Mouse (Mus musculus) spleen, adult 2 months (tissue): Measurements from ENCODE around the gene Hikeshi.

Experiments
- CTCF ChIP-seq: fragments of 200-500 bp; IDR thresholded peaks from 2 replicates; pipeline ENCODE4 v1.5.1; 2011; ENCODE audit warnings: mild to moderate bottlenecking, inconsistent platforms; ENCODE audit not compliant: insufficient read depth, insufficient read length, insufficient replicate concordance; ENCODE audit errors: extremely low read depth
- POLR2A ChIP-seq: fragments of 200-500 bp; IDR thresholded peaks from 2 replicates; pipeline ENCODE4 v1.6.1; 2011; ENCODE audit warnings: low read depth, low read length, inconsistent platforms

DNA sequence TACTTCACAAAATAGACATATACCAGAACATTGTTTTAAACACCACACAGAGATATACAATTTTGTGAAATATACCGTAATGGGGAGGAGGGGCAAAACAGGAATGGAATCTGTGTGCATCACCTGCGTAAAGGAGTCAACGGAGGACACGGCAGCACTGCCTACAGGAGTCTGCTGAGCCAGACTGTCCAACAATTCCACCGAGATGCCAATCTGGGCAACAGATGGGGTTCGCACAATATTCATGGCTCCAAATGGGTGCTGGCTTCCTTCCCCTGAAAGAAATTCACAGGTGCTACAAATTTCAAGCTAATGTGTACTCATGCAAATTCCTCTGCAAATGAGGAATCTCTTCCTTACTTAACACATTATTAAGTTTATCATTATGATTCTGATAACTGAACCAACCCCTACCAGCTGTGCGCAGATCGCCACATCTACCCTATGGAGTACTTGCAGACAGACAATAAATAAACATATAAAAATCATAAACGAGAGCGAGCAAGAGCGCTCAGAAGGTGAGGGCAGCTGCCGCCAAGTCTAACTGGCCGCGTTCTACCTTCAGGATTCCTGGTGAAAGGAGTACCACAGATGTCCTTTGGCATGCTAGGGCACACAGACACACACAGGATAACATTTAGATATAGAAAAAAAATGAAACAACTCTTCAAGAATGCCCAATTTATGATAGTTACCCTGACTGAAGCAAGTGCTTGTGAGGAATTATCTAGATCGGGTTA lies 17.4 kb downstream of the Hikeshi start:
- TF ChIP-seq CTCF, result no peak
- TF ChIP-seq POLR2A, result no peak
